Mouse (Mus musculus) CD4-positive, CD25-positive, alpha-beta regulatory T cell, adult 2 months (primary cell): ENCODE results near the gene St8sia2.

Experiments used
- DNase-seq: peaks from one replicate; pipeline ENCODE4 v3.0.0-alpha.2; 2012; ENCODE audit warnings: low read depth, low spot score

The St8sia2 gene

GRCm38 (mm10) chr7:74013601-74014175 is at the start of gene St8sia2:
Gene St8sia2, minus strand, starts transcription at chr7:74013690.
- DNase-seq, result no peak

- no peak for DNase-seq
Observed at GRCm38 (mm10) chr7:74061076-74061475, 47.6 kb upstream of the St8sia2 start.

GRCm38 (mm10) chr7:74060306-74060946 is 46.9 kb upstream of the St8sia2 start:
- no peak for DNase-seq

GRCm38 (mm10) chr7:74059684-74060083 is 46.2 kb upstream of the St8sia2 start:
- no peak for DNase-seq

- DNase-seq, result no peak
Observed at GRCm38 (mm10) chr7:74055753-74056152, 42.3 kb upstream of the St8sia2 start.

- DNase-seq, result no peak
Observed at GRCm38 (mm10) chr7:74047591-74047990, 34.1 kb upstream of the St8sia2 start.

- DNase-seq, result no peak
Observed at GRCm38 (mm10) chr7:74045166-74045957, 31.9 kb upstream of the St8sia2 start.

GRCm38 (mm10) chr7:74043562-74044138 is 30.2 kb upstream of the St8sia2 start:
- DNase-seq, result no peak

- peak; percentile 68 for DNase-seq
Observed at GRCm38 (mm10) chr7:74025007-74025406, 11.5 kb upstream of the St8sia2 start.

- no peak for DNase-seq
Observed at GRCm38 (mm10) chr7:74024171-74024570, 10.7 kb upstream of the St8sia2 start.

- DNase-seq, result no peak
Observed at GRCm38 (mm10) chr7:74022571-74022970, 9.1 kb upstream of the St8sia2 start.

- DNase-seq, result no peak
Observed at GRCm38 (mm10) chr7:74021771-74022170, 8.3 kb upstream of the St8sia2 start.

- DNase-seq, result no peak
Observed at GRCm38 (mm10) chr7:74016613-74017012, 3.1 kb upstream of the St8sia2 start.

- no peak for DNase-seq
Observed at GRCm38 (mm10) chr7:74012858-74013600, 461 bp downstream of the St8sia2 start.

- no peak for DNase-seq
Observed at GRCm38 (mm10) chr7:74011976-74012857, 1.3 kb downstream of the St8sia2 start.

GRCm38 (mm10) chr7:74008946-74009542 is 4.4 kb downstream of the St8sia2 start:
- no peak for DNase-seq

GRCm38 (mm10) chr7:74006775-74007371 is 6.6 kb downstream of the St8sia2 start:
- DNase-seq, result no peak

- no peak for DNase-seq
Observed at GRCm38 (mm10) chr7:74006364-74006763, 7.1 kb downstream of the St8sia2 start.

GRCm38 (mm10) chr7:74000743-74001510 is 12.6 kb downstream of the St8sia2 start:
- DNase-seq, result no peak
